Mouse (Mus musculus) intestine, postnatal 0 days (tissue): ENCODE measurements around the gene Pou2f1. TPM values are rescaled to one million over a fixed set of nuclear protein-coding genes. Genes with fewer than 3 reads are reported as not detected.

ENCODE experiments used
- ATAC-seq: fragments of 200-750 bp; cut with Nextera tagmentation; 2 replicates; pipeline ENCODE4 v1.8.0; 2017; ENCODE audit warnings: mild to moderate bottlenecking, moderate TSS enrichment, moderate library complexity
- H3K27ac ChIP-seq: fragments of 300-500 bp; sonication (generic); 2 replicates; pipeline ENCODE4 v1.5.1; 2014; ENCODE audit warnings: mild to moderate bottlenecking, low read depth, low read length, moderate library complexity
- H3K27me3 ChIP-seq: fragments of 300-500 bp; sonication (generic); replicated peaks from 2 replicates; pipeline ENCODE4 v1.6.1; 2014; ENCODE audit warnings: low read length, mixed read lengths; ENCODE audit not compliant: control insufficient read depth, insufficient read depth
- H3K36me3 ChIP-seq: fragments of 300-500 bp; sonication (generic); 2 replicates; pipeline ENCODE4 v1.6.1; 2014; ENCODE audit warnings: mild to moderate bottlenecking, moderate library complexity; ENCODE audit not compliant: control insufficient read depth, insufficient read depth
- H3K4me1 ChIP-seq: fragments of 300-500 bp; sonication (generic); replicated peaks from 2 replicates; pipeline ENCODE4 v1.6.1; 2014; ENCODE audit warnings: antibody characterized with exemption, low read length, mixed read lengths; ENCODE audit not compliant: control insufficient read depth, insufficient read depth
- H3K4me2 ChIP-seq: fragments of 300-500 bp; sonication (generic); replicated peaks from 2 replicates; pipeline ENCODE4 v1.6.1; 2014; ENCODE audit warnings: low read depth, mild to moderate bottlenecking, moderate library complexity
- H3K4me3 ChIP-seq: fragments of 300-500 bp; sonication (generic); 2 replicates; pipeline ENCODE4 v1.5.1; 2014; ENCODE audit warnings: low read depth, low read length
- H3K9ac ChIP-seq: fragments of 300-500 bp; sonication (generic); 2 replicates; pipeline ENCODE4 v1.6.1; 2014; ENCODE audit warnings: mild to moderate bottlenecking, low read depth, low read length
- H3K9me3 ChIP-seq: fragments of 300-500 bp; sonication (generic); 2 replicates; pipeline ENCODE4 v1.6.1; 2016; ENCODE audit warnings: mixed run types; ENCODE audit not compliant: control insufficient read depth
- CTCF ChIP-seq: sonication (generic); IDR thresholded peaks from 2 replicates; pipeline ENCODE4 v1.5.1; 2016; ENCODE audit warnings: low read depth, mild to moderate bottlenecking, control low read depth, antibody characterized with exemption, moderate library complexity
- WGBS: fragments of 180-500 bp; shearing (Covaris S2); extraction: QIAGEN DNeasy Blood & Tissue Kit; methylation state at CpG from one replicate; pipeline ENCODE4 v1.1.7; 2014; 5-methylcytosine and 5-hydroxymethylcytosine counted together
- polyA plus RNA-seq: library from polyadenylated mRNA; unstranded; fragments of >200 nt; fragmentation: Nextera tagmentation; extraction: Ambion mirVana; gene quantifications from 2 replicates; pipeline ENCODE4 v1.2.1, GENCODE M21; 2015

Pou2f1 gene
- polyA plus RNA-seq, 1 experiment from 2014 or later = 6.1 TPM

- ATAC-seq = 0 out of 2 replicates have a peak, but pooled peaks have one; percentile 36
- no peak overlapping the region for H3K27ac ChIP-seq
- no peaks in the 10 kb centered on the region for H3K9me3 ChIP-seq
- H3K36me3 ChIP-seq = peaks cover 15% of the 10 kb centered on the region
- no peak overlapping the region for H3K4me3 ChIP-seq
- H3K9ac ChIP-seq = no peak overlapping the region
- 47% methylated on average over 8 of the region's 8 CpGs for WGBS
- no peak for TF ChIP-seq CTCF
- H3K4me2 ChIP-seq = no peak overlapping the region
- no peaks in the 10 kb centered on the region for H3K4me1 ChIP-seq
- H3K27me3 ChIP-seq = no peaks in the 10 kb centered on the region
These were observed 127.8 kb downstream of the Pou2f1 start for GRCm38 (mm10) chr1:165874645-165875044.

- Histone ChIP-seq H3K4me1 (no peaks in the 10 kb centered on the region), H3K27me3 (no peaks in the 10 kb centered on the region), H3K27ac (no peak overlapping the region), H3K9ac (no peak overlapping the region), H3K9me3 (no peaks in the 10 kb centered on the region), H3K4me2 (no peak overlapping the region), H3K4me3 (no peak overlapping the region), H3K36me3 (peaks cover 9% of the 10 kb centered on the region; the same call in 1 of the 2 replicates)
- no peak for ATAC-seq
- TF ChIP-seq CTCF = no peak
- WGBS = 81% methylated on average over 8 of the region's 8 CpGs
These were observed 133.8 kb downstream of the Pou2f1 start for GRCm38 (mm10) chr1:165868659-165869058.

DNA sequence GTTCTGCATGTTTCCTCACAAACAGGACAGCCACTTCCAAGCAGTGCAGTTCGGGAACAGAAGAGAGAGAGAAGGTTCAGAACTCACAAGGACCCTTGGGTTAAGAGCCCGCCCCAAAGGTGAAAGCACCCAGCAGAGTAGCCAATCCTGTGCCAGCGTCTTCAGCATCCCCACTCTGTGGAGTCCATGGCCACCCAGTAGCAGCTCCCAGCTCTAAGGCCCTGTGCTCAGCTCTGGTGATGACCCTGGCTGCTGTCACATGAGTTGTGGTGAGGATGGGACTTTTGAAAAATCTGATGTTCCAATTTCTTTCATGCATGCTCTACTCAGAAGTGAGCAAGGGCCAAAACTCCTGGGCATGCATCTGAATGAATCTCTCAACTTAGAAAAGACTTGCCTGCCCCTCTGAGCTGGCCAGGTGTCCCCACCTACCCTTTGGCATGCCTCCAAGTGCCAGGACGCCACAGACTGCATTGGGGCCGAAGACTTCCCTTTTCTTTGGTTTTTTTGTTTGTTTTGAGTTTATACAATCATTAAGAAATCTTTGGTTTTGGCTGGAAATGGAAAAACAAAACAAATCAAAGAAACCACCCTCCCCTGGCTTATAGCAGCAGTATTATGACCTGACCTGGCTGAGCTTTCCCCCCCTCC lies 135.7 kb downstream of the Pou2f1 start:
- TF ChIP-seq CTCF = no peak
- H3K9ac ChIP-seq = no peak overlapping the region
- H3K4me3 ChIP-seq = no peak overlapping the region
- 74% methylated on average over 5 of the region's 5 CpGs for WGBS
- no peak overlapping the region for H3K27ac ChIP-seq
- ATAC-seq = no peak
- peaks cover 9% of the 10 kb centered on the region; the same call in 1 of the 2 replicates for H3K36me3 ChIP-seq
- H3K4me2 ChIP-seq = no peak overlapping the region
- no peaks in the 10 kb centered on the region for H3K27me3 ChIP-seq
- H3K9me3 ChIP-seq = no peaks in the 10 kb centered on the region
- H3K4me1 ChIP-seq = no peaks in the 10 kb centered on the region

GRCm38 (mm10) chr1:165864864-165865795 lies 137.3 kb downstream of the Pou2f1 start:
- H3K9ac ChIP-seq = no peak overlapping the region

DNA sequence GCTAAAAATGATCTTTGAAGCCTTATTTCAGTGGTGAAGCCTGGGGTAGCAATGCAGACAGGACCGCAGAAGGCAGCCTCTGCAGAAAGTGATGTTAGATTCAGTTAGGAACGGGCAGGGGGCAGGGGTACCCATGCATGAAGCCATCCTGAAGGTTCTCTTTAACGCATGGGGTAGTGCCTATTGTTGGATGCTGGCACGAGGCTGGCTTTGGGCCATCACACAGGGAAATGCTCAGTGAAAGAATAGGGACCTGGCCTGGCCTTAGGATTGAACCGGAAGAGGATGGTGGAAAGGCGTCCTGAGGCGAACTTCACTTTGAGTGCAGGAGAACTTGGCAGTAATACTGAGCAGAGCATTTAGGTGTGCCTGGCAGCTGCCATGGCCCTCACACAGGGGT lies 140.4 kb downstream of the Pou2f1 start:
- Histone ChIP-seq H3K9ac (no peak overlapping the region), H3K4me3 (no peak overlapping the region), H3K4me1 (no peaks in the 10 kb centered on the region), H3K27ac (no peak overlapping the region), H3K9me3 (no peaks in the 10 kb centered on the region), H3K36me3 (peaks cover 5% of the 10 kb centered on the region; the same call in 1 of the 2 replicates), H3K4me2 (no peak overlapping the region), H3K27me3 (no peaks in the 10 kb centered on the region)
- ATAC-seq = no peak
- TF ChIP-seq CTCF = no peak
- 82% methylated on average over 7 of the region's 7 CpGs for WGBS

More at GRCm38 (mm10) chr1:165864864-165865795, 137.3 kb downstream of the Pou2f1 start:
- ATAC-seq = no peak
- Histone ChIP-seq H3K4me1 (no peaks in the 10 kb centered on the region), H3K27me3 (no peaks in the 10 kb centered on the region), H3K4me3 (no peak overlapping the region), H3K36me3 (peaks cover 9% of the 10 kb centered on the region; the same call in 1 of the 2 replicates), H3K27ac (no peak overlapping the region), H3K4me2 (no peak overlapping the region), H3K9me3 (no peaks in the 10 kb centered on the region)
- WGBS = 39% methylated on average over 14 of the region's 14 CpGs
- TF ChIP-seq CTCF = no peak

DNA sequence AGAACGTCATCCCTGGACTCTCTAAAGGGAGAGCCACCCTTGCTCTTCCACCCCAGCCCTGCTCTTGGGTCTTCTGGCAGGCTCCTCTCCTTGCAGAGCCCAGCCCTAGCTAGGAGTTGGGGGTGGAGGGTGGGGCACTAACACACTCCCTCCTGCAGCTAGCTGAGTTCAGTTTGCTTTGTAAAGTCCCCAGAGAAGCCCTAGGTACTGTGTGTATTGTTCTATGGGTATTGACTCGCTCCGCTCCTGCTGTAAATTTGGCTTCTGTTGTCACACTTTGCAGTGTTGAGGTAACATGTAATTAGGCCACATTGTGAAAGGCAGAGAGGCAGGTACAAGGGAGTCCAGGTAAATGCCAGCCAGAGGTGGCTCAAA lies 141.3 kb downstream of the Pou2f1 start:
- no peaks in the 10 kb centered on the region for H3K4me1 ChIP-seq
- no peaks in the 10 kb centered on the region for H3K9me3 ChIP-seq
- no peaks in the 10 kb centered on the region for H3K27me3 ChIP-seq
- H3K36me3 ChIP-seq = no peaks in the 10 kb centered on the region
- no peak overlapping the region for H3K4me2 ChIP-seq
- WGBS = 65% methylated on average over 3 of the region's 3 CpGs
- no peak overlapping the region for H3K27ac ChIP-seq
- no peak for ATAC-seq
- TF ChIP-seq CTCF = no peak
- no peak overlapping the region for H3K4me3 ChIP-seq
- H3K9ac ChIP-seq = no peak overlapping the region
